Mouse (Mus musculus) olfactory bulb, adult 2 months (tissue): Measurements from ENCODE around the gene Pkd2l1.
A peak's percentile ranks its signal among the peaks of the same experiment; 100 is the strongest.

Source experiments
- CTCF ChIP-seq: fragments of 200-500 bp; IDR thresholded peaks from 2 replicates; pipeline ENCODE4 v1.5.1; 2012; ENCODE audit warnings: low read depth, mild to moderate bottlenecking, low read length, moderate library complexity; ENCODE audit not compliant: insufficient read depth
- POLR2A ChIP-seq: fragments of 200-500 bp; IDR thresholded peaks from 2 replicates; pipeline ENCODE4 v1.6.1; 2012; ENCODE audit warnings: mild to moderate bottlenecking, low read depth, low read length, moderate library complexity; ENCODE audit not compliant: insufficient read depth

- no peak for TF ChIP-seq CTCF
- TF ChIP-seq POLR2A = peak; percentile 38; the same call in 1 of the 2 replicates
These were observed 56.9 kb downstream of the Pkd2l1 start, which contains the start of gene Cwf19l1 for GRCm38 (mm10) chr19:44135072-44135959.
